Mouse (Mus musculus) embryonic facial prominence, embryonic 11.5 days (tissue): ENCODE results near the gene Gata3. TPM values are rescaled to one million over a fixed set of nuclear protein-coding genes. Genes with fewer than 3 reads are reported as not detected.

Experiments
- ATAC-seq: fragments of 200-750 bp; cut with Nextera tagmentation; replicated peaks from 2 replicates; pipeline ENCODE4 v1.8.0; 2017; ENCODE audit warnings: low read depth; ENCODE audit not compliant: insufficient number of reproducible peaks, low FRiP score, low TSS enrichment
- DNase-seq: peaks from one replicate; pipeline ENCODE4 v3.0.0-alpha.2; 2015; ENCODE audit warnings: low spot score
- H3K27ac ChIP-seq: fragments of 300-500 bp; sonication (generic); replicated peaks from 2 replicates; pipeline ENCODE4 v1.5.1; 2014; ENCODE audit warnings: mild to moderate bottlenecking, low read depth, low read length, control low read depth
- H3K27me3 ChIP-seq: fragments of 300-500 bp; sonication (generic); 2 replicates; pipeline ENCODE4 v1.6.1; 2014; ENCODE audit warnings: mild to moderate bottlenecking, low read length, moderate library complexity, mixed read lengths; ENCODE audit not compliant: control insufficient read depth, insufficient read depth
- H3K36me3 ChIP-seq: fragments of 300-500 bp; sonication (generic); replicated peaks from 2 replicates; pipeline ENCODE4 v1.6.1; 2014; ENCODE audit warnings: low read depth, mild to moderate bottlenecking, low read length, moderate library complexity, mixed read lengths; ENCODE audit not compliant: control insufficient read depth, insufficient read depth
- H3K4me1 ChIP-seq: fragments of 300-500 bp; sonication (generic); 2 replicates; pipeline ENCODE4 v1.6.1; 2014; ENCODE audit warnings: low read length, mixed read lengths; ENCODE audit not compliant: control insufficient read depth, insufficient read depth
- H3K4me2 ChIP-seq: fragments of 300-500 bp; sonication (generic); 2 replicates; pipeline ENCODE4 v1.6.1; 2014; ENCODE audit warnings: low read depth, mild to moderate bottlenecking, control low read depth, low read length, moderate library complexity
- H3K4me3 ChIP-seq: fragments of 300-500 bp; sonication (generic); 2 replicates; pipeline ENCODE4 v1.5.1; 2014; ENCODE audit warnings: low read depth, low read length, control low read depth
- H3K9ac ChIP-seq: fragments of 300-500 bp; sonication (generic); replicated peaks from 2 replicates; pipeline ENCODE4 v1.6.1; 2014; ENCODE audit warnings: mild to moderate bottlenecking, control low read depth, low read length
- H3K9me3 ChIP-seq: fragments of 300-500 bp; sonication (generic); replicated peaks from 2 replicates; pipeline ENCODE4 v1.6.1; 2016; ENCODE audit warnings: mild to moderate bottlenecking, low read length, inconsistent platforms, mixed read lengths; ENCODE audit not compliant: control insufficient read depth
- WGBS: fragments of 180-500 bp; shearing (Covaris S2); extraction: QIAGEN DNeasy Blood & Tissue Kit; methylation state at CpG from one replicate; pipeline ENCODE4 v1.1.7; 2014; 5-methylcytosine and 5-hydroxymethylcytosine counted together
- polyA plus RNA-seq: library from polyadenylated mRNA; unstranded; fragments of >200 nt; fragmentation: Nextera tagmentation; extraction: Ambion mirVana; gene quantifications from 2 replicates; pipeline ENCODE4 v1.2.1, GENCODE M21; 2014

Gata3 gene
- 17.4 and 22.7 TPM in 2 replicates for polyA plus RNA-seq

GRCm38 (mm10) chr2:9889651-9890183 is at the start of gene Gata3:
Gene Gata3 (minus strand): TSS chr2:9890034.
- no peaks in the 10 kb centered on the region for H3K36me3 ChIP-seq
- peak within 1 kb of the TSS; percentile 7; the same call in 1 of the 2 replicates for H3K4me3 ChIP-seq
- 1% methylated on average over 23 of the region's 23 CpGs for WGBS
- no peak for ATAC-seq
- no peak within 1 kb of the TSS for H3K27ac ChIP-seq
- H3K27me3 ChIP-seq, result peaks cover 66% of the 10 kb centered on the region
- no peaks in the 10 kb centered on the region for H3K9me3 ChIP-seq
- peak within 1 kb of the TSS; percentile 30 for H3K4me2 ChIP-seq
- H3K4me1 ChIP-seq, result no peaks in the 10 kb centered on the region
- DNase-seq, result peak; percentile 30
- H3K9ac ChIP-seq, result no peak within 1 kb of the TSS

DNA sequence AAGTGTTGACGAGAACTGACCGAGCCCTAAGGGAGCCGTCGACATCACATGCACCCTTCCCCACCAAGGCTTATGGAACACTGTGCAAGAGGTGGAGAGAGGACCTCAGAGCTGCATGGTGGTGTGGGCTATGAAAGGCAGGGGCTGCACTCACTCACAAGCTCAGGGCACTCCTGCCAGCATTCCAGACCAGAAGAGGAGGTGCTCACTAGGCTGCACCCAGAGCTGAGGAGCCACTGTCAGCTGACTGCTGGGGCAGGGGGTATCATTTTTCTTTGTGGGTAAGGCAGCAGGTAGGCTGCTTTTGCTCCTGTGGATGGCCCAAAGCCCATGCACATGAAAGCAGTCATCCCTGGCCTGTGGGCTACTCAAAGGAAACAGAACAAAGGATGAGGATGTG is 49.4 kb upstream of the Gata3 start:
- Histone ChIP-seq H3K27me3 (no peaks in the 10 kb centered on the region), H3K4me2 (no peak overlapping the region), H3K36me3 (no peaks in the 10 kb centered on the region), H3K9ac (no peak overlapping the region), H3K27ac (no peak overlapping the region), H3K4me3 (no peak overlapping the region), H3K4me1 (no peaks in the 10 kb centered on the region), H3K9me3 (no peaks in the 10 kb centered on the region)
- ATAC-seq, result no peak
- DNase-seq, result no peak
- WGBS, result 92% methylated on average over 4 of the region's 4 CpGs

GRCm38 (mm10) chr2:9935965-9936364 is 46.1 kb upstream of the Gata3 start:
- Histone ChIP-seq H3K9ac (no peak overlapping the region), H3K4me2 (no peak overlapping the region), H3K4me3 (no peak overlapping the region), H3K36me3 (no peaks in the 10 kb centered on the region), H3K9me3 (no peaks in the 10 kb centered on the region), H3K4me1 (no peaks in the 10 kb centered on the region), H3K27me3 (no peaks in the 10 kb centered on the region), H3K27ac (no peak overlapping the region)
- 0% methylated on average over 1 of the region's 1 CpGs for WGBS
- DNase-seq, result no peak
- peak; percentile 64; the same call in 1 of the 2 replicates for ATAC-seq

- H3K4me1 ChIP-seq, result no peaks in the 10 kb centered on the region
- 74% methylated on average over 4 of the region's 4 CpGs for WGBS
Measured at GRCm38 (mm10) chr2:9926905-9927283, 37.1 kb upstream of the Gata3 start.

GRCm38 (mm10) chr2:9926194-9926904 is 36.5 kb upstream of the Gata3 start:
- no peak for ATAC-seq
- Histone ChIP-seq H3K4me2 (no peak overlapping the region), H3K4me3 (no peak overlapping the region), H3K9me3 (no peaks in the 10 kb centered on the region), H3K9ac (no peak overlapping the region), H3K27ac (no peak overlapping the region), H3K27me3 (no peaks in the 10 kb centered on the region), H3K4me1 (no peaks in the 10 kb centered on the region), H3K36me3 (no peaks in the 10 kb centered on the region)
- peak; percentile 42 for DNase-seq
- WGBS, result 46% methylated on average over 7 of the region's 7 CpGs

More at GRCm38 (mm10) chr2:9926905-9927283, 37.1 kb upstream of the Gata3 start:
- no peak overlapping the region for H3K4me2 ChIP-seq
- no peak overlapping the region for H3K27ac ChIP-seq
- DNase-seq (no peak), ATAC-seq (no peak)
- no peaks in the 10 kb centered on the region for H3K36me3 ChIP-seq
- H3K4me3 ChIP-seq, result no peak overlapping the region
- H3K9ac ChIP-seq, result no peak overlapping the region
- no peaks in the 10 kb centered on the region for H3K9me3 ChIP-seq
- H3K27me3 ChIP-seq, result no peaks in the 10 kb centered on the region

- Histone ChIP-seq H3K36me3 (no peaks in the 10 kb centered on the region), H3K4me3 (no peak overlapping the region), H3K9ac (no peak overlapping the region), H3K4me2 (no peak overlapping the region), H3K27me3 (no peaks in the 10 kb centered on the region), H3K27ac (no peak overlapping the region), H3K4me1 (no peaks in the 10 kb centered on the region), H3K9me3 (no peaks in the 10 kb centered on the region)
- 90% methylated on average over 17 of the region's 17 CpGs for WGBS
- no peak for ATAC-seq
- no peak for DNase-seq
Measured at GRCm38 (mm10) chr2:9918691-9919471, 29.0 kb upstream of the Gata3 start.

GRCm38 (mm10) chr2:9917602-9918001 is 27.8 kb upstream of the Gata3 start:
- no peak overlapping the region for H3K27ac ChIP-seq
- no peak for ATAC-seq
- H3K27me3 ChIP-seq, result no peaks in the 10 kb centered on the region
- H3K4me1 ChIP-seq, result no peaks in the 10 kb centered on the region
- H3K9me3 ChIP-seq, result no peaks in the 10 kb centered on the region
- H3K4me2 ChIP-seq, result no peak overlapping the region
- H3K9ac ChIP-seq, result no peak overlapping the region
- no peaks in the 10 kb centered on the region for H3K36me3 ChIP-seq
- H3K4me3 ChIP-seq, result no peak overlapping the region
- 85% methylated on average over 9 of the region's 9 CpGs for WGBS
- no peak for DNase-seq

- Histone ChIP-seq H3K27ac (no peak overlapping the region), H3K4me2 (peak overlapping the region; percentile 47), H3K36me3 (no peaks in the 10 kb centered on the region), H3K4me3 (peak overlapping the region; percentile 19), H3K27me3 (no peaks in the 10 kb centered on the region), H3K9ac (peak overlapping the region; percentile 28; the same call in 1 of the 2 replicates), H3K9me3 (no peaks in the 10 kb centered on the region), H3K4me1 (no peaks in the 10 kb centered on the region)
- 3% methylated on average over 11 of the region's 11 CpGs for WGBS
- ATAC-seq, result no peak
- DNase-seq, result peak; percentile 36
Measured at GRCm38 (mm10) chr2:9905995-9906394, 16.2 kb upstream of the Gata3 start.
